Mouse (Mus musculus) midbrain, embryonic 13.5 days (tissue): ENCODE measurements around the gene Mageb3. TPM values are rescaled to one million over a fixed set of nuclear protein-coding genes. Genes with fewer than 3 reads are reported as not detected.

ENCODE experiments used
- polyA plus RNA-seq: library from polyadenylated mRNA; unstranded; fragments of >200 nt; fragmentation: Nextera tagmentation; extraction: Ambion mirVana; gene quantifications from 2 replicates; pipeline ENCODE4 v1.2.1, GENCODE M21; 2015

Mageb3 gene
- polyA plus RNA-seq, 1 experiment from 2014 or later = 0.79 TPM

Other genes starting within 250 kb of the Mageb3 start
- gene Frmd5, start 149.0 kb downstream of the Mageb3 start, polyA plus RNA-seq = 27.7 and 31.6 TPM in 2 replicates
- 26.0 and 26.2 TPM in 2 replicates for gene Casc4, start 89.1 kb downstream of the Mageb3 start, polyA plus RNA-seq
- 43.0 and 46.0 TPM in 2 replicates for gene Ctdspl2, start 91 bp downstream of the Mageb3 start, polyA plus RNA-seq
- gene Eif3j1, start 72.5 kb upstream of the Mageb3 start, polyA plus RNA-seq = 10.2 and 11.4 TPM in 2 replicates
- gene Spg11, start 162.3 kb upstream of the Mageb3 start, polyA plus RNA-seq = 9.7 and 11.2 TPM in 2 replicates
- 82.5 and 82.7 TPM in 2 replicates for gene B2m, start 191.6 kb upstream of the Mageb3 start, polyA plus RNA-seq
- gene Trim69, start 204.6 kb upstream of the Mageb3 start, polyA plus RNA-seq = not detected in 2 replicates
- not detected in 2 replicates for gene Patl2, start 230.1 kb upstream of the Mageb3 start, polyA plus RNA-seq
- not detected in 2 replicates for gene Terb2, start 230.2 kb upstream of the Mageb3 start, polyA plus RNA-seq